12 mouse cellular contexts compared by ENCODE assay signal in genomic region chr6:98690133-98690532, GRCm38 (mm10).
"Had no signal": no experiment of that assay in that cellular context is flagged by ENCODE, and none has a peak within 500 bp of the region (broad histone marks: within the 10 kb centered on the region; RNA-seq: fewer than 3 reads in every experiment).

No protein-coding gene starts in this region.

- H3K27me3 ChIP-seq: midbrain, embryonic 13.5 days; midbrain, embryonic 15.5 days; neural tube, embryonic 12.5 days; stomach, embryonic 15.5 days had no signal

- H3K4me3 ChIP-seq: midbrain, embryonic 13.5 days; midbrain, embryonic 15.5 days; neural tube, embryonic 12.5 days; stomach, embryonic 15.5 days had no signal

- H3K4me1 ChIP-seq: midbrain, embryonic 13.5 days; midbrain, embryonic 15.5 days; neural tube, embryonic 12.5 days; stomach, embryonic 15.5 days had no signal

- H3K9me3 ChIP-seq: midbrain, embryonic 13.5 days; midbrain, embryonic 15.5 days; neural tube, embryonic 12.5 days; stomach, embryonic 15.5 days had no signal

- DNase-seq: lung, adult 18-20 months; lung, embryonic 14.5 days; lung, postnatal 10 days; lung, postnatal 4 days; right cerebral cortex, postnatal 14 days; thymus, adult 2 months; thymus, postnatal 36 days had no signal

- H3K36me3 ChIP-seq: midbrain, embryonic 13.5 days; midbrain, embryonic 15.5 days; neural tube, embryonic 12.5 days; stomach, embryonic 15.5 days had no signal

- H3K27ac ChIP-seq: midbrain, embryonic 13.5 days; midbrain, embryonic 15.5 days; neural tube, embryonic 12.5 days; stomach, embryonic 15.5 days; stomach, postnatal 0 days had no signal
